Mouse (Mus musculus) 3134 (cell line): ENCODE results near the gene Vdr.

Experiments used
- DNase-seq: peaks from one replicate; pipeline ENCODE4 v3.0.0-alpha.2; 2011; ENCODE audit warnings: low spot score; ENCODE audit not compliant: insufficient read length; ENCODE audit errors: extremely low read depth

Vdr gene

DNA sequence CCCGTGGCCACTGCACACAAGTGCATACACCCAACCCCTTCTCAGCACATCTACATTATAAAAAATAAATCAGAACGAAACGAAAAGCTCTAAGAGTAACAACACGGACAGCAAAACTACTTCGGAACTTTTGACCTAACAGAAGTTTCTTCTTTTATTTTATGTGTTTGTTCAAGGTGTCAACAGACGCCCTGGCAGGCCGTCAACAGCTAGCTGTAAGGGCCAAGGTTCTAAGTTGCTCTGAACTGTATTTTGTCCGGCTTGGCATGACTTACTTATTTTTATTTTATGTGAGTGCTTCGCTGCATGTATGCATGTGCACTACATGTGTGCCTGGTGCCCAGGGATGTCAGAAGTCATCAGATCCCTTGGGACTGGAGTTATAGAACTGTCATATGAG, 11.4 kb upstream of the Vdr start:
- no peak for DNase-seq

DNA sequence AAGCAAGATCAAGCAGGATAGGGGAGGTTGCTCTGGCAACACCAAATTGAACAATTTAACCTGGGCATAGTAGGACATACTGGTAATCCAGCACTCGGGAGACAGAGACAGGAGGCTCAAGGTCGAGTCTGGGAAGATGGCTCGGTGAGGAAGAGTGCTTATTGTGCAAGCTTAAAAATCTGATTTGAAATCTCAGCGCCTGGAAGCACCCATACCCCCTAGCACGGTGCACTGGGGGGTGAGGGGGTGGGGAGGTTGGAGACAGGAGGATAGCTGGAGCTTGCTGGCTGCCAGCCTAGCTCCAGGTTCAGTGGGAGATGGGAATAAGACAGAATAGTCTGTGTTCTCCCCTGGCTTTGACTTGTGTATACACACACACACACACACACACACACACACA, 9.9 kb upstream of the Vdr start:
- DNase-seq: no peak

DNA sequence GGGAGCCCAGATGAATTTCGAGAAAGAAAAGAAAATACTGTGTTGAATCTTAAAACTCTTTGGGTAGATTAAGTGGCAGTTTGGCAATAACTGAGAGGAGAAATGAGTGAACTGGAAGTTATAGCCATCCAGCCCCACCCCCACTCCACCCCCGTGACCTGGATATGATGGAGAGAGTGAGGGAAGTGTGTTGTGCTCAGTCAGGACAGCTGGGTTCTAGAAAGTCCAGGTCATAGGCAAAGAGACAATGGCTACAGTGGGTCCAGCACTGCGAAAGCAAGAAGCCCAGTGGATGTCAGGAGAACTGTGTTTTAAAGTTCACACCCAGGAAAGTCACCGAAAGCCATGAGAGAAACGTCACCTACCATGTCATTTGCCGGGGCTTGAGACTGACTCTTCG, 8.8 kb upstream of the Vdr start:
- DNase-seq: no peak

DNA sequence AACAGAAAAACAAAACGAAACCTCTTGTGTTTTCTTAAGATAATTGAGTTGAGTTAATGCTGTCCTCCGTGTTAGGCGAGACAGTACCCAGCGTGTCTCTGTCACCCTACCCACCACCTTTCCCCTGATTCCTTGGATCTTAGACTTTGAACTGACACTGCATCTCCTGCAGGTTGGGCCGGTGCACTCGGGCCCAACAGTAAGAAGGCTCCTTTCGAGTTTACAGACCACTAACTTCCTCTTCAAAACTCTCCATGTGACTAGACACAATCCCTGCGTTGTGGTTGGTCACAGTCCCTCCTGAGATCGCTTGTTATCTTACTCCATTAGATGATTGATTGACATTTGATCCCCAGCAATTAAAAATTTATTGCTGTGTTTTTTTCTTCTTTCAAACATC, 7.6 kb upstream of the Vdr start:
- no peak for DNase-seq

DNA sequence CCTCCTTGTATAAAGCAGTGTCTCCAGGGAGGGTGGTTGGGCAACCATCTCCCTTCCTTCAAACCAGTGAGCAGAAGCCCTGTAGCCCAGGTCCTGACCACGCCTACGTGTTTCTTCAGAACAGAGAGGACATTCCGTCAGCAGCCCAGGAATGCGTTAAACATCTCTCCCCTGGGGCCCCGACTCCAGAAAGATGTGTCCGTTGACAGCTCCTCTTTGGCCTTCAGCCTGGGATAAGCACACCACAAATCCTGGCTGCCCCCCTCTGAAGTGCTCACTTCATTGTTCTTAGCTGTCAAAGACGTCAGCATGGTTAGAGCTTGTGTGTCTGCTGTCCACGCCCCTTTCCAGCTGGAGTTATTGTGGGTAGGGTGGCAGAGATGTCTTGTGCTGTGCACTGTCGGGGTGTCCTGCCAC, 3.9 kb upstream of the Vdr start:
- DNase-seq: peak; percentile 85

DNA sequence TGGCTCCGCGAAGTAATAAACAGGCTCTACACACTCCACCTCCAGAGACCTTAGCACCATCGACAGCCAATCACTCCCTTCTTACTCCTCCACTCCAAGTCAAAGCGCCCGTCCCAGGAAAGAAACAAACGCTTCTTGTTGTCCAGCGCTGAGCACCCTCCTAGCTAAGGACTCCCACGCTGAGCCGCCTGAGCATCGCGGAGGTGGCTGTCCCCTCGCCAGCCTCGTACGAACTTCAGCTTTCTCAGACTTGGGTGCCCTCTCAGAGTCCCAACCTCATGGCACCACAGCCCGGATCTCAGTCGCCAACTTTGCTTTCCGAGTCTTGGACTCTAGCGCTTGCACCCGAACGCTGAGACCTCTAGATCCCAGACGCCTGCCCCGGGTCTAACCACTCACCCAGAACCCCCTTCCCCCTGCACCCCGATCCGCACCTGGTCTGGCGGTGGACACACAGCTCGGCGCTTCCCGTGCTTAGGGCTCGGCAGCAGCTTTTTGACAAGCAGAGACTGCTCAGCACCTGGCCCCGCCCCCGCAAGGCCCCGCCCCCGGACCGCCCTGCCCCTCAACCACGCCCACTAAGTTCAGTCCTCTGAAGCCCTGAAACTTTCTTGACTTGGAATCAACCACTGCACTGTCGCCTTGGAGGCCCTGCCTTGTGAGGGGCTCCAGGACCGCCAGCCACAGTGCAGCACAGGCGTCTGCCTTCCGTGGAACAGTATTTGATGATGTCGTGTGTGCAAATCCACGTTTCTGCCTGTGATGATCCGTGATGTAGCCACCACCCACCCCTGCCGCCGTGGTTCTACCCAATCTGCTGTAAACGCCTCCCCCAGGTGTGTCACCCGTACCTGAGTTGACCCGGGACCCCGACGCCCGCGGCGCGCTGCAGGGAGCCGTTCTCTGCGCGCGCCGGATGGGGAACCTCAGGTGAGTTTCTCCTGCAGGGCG, 2.4 kb downstream of the Vdr start:
- DNase-seq: peak; percentile 91

DNA sequence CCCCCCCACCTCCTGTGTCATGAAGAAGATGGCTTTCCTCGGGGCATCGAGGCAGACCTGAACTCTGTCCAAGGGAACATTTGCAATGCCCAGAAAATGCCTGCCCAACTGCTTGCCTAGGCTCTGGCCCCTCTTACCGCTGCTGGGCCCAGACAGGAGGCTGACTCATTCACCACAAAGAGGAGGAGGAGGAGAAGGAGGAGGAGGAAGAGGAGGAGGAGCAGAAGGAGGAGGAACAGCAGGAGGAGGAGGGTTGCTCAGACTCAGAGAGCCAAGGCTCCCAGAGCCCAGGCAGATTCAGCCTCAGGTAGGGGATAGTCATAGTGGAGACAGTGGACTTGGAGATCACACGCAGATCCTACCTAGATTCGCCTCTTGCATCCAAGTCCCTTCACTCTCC, 3.2 kb downstream of the Vdr start:
- peak; percentile 84 for DNase-seq

DNA sequence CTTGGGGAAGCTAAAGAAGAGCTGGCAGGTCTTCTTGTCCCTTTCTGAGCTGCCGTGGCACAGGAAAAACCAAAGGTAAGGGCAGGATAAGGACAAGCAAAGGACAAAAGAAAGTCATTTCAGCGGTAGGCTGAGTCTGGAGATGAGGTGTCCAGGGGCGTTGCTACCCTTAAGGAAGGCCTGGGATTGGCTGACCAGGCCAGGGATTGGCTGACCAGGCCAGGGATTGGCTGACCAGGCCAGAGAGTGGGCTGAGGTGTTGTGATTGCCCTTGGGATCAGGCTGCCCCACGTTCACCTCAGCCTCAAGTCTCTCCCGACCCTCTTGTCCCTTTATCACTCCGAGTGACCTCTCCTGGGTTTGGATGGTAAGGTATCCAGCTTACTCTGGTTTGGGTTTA, 5.1 kb downstream of the Vdr start:
- no peak for DNase-seq

DNA sequence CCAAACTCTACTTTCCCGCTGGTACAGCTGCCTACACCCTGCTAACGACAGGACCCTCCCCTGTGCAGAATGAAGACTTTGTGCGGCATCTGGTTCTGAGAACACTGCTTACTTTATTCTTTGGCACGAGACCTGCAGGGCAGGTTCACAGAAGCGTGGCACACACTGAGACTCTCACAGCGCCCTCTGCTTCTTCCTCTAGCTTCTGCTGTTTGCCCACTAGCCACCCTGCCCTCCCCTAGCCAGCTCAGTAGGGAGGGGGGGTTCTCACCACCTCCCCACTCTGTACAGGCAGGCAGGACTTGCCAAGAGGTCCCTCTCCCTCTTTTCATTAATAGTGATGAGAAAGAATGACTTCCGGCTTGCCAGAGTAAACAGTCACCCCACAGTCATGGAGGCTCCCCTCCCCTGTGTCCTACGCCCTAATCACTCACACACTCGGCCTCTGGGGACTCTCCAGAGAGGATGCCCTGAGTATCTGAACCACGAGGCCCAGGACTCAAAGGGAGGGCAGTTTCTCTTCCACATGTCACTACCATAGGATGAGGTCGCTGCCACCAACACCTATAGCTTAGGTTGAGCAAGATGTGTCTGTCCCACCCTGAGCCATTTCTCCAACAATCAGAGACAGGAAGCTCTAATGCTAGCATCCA, 6.0 kb downstream of the Vdr start:
- DNase-seq: peak; percentile 47

DNA sequence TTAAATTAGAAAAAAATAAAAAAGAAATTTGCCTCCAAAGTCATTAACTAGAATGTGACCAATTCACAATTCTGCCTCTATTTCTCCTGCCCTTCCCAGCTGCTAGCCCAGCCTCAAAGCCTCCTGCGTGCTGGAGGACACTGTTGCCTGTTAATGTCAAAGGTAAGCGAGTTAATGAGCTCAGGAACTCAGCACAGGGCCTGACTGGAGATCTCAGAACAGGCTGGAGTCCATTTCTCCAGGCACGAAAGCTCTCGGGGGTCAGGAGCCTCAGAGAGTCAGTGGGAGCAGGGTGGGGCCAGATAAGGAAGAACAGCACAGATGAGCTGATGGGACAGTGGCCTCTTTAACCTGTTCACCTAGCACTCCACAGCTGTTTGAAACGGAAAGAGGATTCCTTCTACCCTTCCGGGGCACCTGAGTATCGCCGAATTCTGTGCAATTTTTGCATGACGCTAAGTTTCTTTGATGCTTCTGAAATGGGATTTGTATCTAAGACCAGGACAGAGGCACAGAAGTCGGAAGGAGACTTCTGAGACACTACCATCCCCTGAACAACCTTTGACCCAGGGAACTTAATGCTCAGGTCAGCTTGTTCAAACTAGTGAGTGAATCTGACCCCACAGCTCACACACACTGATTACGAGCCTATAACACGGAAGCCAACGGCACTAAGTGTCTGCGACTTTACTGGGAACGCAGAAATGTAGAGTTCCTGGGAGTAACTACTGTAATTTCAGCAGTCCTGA, 7.0 kb downstream of the Vdr start:
- no peak for DNase-seq

DNA sequence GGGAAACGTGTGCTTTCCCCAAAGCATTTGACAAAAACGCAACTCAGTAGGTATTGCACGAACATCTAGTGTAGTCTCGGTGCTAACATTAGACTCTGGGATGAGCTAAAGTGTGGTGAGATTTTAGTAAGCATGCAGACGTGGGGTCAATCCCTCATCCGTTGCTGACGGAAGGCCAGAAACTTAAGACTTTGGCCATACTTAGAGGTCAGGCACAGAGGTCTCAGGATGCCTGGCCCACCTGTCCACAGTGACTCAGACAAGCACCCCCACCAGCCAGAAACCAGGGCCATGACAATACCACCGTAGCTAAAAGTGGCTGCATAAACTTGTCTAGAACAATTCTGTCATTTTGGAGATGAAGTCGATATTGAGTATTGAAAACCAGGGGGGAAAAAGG, 9.4 kb downstream of the Vdr start:
- no peak for DNase-seq

DNA sequence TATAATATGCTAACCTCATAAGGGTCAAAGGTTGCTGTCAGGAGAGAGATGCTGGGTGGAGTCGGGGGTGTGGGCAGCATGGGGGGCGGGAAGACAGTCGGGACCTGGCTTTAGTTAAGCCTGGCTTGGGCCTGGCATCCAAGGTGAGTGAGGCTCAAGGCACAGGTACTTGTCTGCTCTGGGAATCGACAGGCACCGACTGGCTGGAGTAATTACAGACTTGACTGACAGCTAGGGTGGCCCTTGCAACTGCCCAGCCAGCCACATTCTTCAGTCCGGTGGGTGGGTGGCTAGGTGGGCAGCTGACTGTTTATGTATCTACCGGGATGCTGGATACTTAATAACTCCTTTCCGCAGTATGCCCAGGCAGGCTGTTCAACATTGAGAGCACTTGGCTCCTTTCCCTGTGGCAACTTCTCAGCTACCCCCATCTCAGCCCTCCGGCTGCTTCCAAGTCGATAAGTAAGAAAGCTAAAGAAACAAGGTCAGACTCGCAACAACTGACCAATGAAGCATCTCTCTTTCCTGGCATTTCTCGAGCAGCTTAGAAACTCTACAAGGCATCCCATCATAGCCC, 10.0 kb downstream of the Vdr start:
- no peak for DNase-seq

DNA sequence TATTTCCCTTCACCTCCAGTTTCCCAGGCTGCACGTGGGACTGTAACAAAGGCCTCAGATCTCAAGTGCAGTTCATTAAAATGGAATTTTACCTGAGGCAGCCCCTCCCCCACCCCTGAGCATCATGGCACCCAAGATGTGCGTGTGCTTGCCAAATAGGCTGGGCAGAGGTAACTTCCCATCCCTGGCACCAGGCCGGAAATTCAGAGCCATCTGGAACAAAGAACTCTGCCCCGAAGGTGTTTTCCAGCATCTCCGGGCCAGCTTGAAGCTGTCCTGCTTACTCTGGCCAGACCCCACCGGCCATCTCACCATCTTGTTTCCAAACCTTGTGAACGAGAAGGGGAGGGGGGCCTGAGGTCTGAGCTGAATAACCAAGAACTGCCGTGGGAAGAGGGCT, 10.7 kb downstream of the Vdr start:
- no peak for DNase-seq

DNA sequence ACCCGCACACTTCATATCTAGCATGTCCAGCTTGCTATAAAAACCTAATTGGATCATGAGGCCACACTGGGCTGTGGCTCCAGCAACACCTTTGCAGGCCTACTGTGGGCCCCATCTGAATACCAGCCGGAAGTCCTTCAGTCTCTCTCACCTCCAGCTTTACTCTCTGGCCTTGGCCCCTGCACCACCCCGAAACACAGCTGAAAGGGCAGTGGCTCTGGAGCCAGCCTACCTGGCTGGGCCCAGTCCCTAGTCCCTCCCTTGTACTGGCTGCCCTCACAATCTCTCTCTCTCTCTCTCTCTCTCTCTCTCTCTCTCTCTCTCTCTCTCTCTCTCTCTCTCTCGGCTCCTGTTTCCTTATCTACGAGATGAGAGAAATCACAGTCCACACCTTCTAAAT, 11.6 kb downstream of the Vdr start:
- no peak for DNase-seq

DNA sequence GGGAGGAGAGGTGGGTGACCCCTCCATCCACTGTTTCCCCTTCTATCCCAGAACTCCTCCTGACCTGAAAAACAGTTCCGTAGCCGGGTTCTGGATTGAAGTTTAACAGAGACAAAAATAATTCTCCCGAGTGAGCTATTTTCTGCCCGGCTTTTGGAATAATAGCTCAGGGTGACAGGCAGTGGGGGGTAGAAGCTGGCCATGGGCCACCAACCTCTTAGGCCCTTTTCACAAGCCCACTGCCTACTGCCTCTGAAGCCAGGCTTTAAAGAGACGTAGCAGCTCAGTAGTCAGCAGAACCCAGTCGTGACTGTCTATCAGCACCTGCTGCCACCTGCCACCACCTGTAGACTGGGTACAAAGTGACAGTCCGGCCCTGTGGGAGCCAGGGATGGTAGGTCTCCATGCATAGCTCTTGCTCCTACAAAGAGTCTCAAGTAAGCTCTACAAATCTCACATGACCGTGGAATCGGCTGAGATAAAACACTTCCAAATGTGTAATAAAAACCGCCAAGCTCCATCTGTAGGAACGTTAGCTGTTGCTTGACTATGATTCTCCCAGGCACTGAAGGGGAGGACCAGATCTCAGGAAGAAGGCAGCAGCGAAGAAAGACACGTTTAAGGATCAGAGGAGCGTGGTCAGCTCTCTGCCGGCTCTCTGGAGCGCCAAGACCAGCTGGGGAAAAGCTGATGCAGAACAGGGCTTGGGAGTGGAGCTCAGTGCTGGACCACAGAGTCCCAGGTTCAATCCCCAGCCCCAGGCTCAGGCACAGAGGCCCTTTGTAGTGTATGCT, 13.4 kb downstream of the Vdr start:
- no peak for DNase-seq

DNA sequence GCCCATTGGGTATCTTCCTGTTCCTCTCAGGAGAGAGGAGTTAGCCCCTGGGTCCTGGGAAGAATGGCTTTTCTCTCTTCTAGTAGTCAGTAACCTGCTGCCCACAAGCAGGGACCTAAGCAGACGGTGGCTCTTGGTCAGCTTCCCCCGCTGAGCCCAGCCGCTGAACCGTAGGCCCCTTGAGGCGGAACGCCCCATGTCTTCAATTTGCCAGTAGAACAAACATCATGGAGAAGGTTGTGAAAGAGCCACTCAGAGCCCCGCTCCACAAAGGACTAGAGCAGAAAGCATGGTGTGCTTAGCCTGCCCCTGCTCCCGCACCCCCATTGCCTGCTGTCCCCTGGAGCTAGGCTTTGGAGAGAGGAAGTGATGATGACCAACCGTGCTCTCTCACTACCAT, 14.1 kb downstream of the Vdr start:
- DNase-seq: no peak

DNA sequence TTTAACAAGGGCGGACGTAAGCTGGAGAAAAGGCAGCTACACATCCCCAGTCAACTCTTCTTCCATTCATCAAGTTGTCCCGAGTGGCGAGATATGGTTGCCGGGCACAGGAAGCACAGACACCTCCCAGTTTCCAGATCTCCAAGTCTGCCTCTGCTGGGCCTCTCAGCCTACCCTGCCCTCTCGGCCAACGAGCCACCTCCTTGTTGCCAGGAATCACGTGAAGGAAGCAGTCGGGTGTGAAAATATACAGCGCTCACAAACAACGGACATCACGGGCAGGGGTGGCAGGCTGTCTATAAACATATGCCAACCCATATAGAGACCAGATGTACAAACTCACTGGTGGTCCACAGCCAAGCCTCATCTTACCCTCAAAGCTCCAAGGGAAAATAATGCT, 14.6 kb downstream of the Vdr start:
- DNase-seq: peak; percentile 50

DNA sequence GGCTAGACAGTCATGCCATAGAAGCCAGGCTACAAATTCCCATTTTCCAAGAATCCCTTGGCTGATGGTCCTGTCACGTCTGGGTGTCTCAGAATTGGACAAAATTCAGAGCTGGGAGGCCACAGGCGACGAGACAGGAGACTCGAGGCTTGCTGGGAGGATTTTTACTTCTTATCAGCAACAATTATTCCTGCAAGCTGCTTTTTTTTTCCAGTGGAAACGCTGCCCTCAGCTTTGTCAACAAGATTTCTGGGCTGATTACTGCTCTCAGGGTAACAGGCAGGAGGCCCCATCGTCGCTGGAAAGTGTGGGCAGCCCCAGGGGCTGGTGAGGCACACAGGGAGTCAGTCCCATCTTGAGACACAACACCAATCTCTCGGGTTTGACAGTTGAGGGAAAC, 17.9 kb downstream of the Vdr start:
- no peak for DNase-seq

DNA sequence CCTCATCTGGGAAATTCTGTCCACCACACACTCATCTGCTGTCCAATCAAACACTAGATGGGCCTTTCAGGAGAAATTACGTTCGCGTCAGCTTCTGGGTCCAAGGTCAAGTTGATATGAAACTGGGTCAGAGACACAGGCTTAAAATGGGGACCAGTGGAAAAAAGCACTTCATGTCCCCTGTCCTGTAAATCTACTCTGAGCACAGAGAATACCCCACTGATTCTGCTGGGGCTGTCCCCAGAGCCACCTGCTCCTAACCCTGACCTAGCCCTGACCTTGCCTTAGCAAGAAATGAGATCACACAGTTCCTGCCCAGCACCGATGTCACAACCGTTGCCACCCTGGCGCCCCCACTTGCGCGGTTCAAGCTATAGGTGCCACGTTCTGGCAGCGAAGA, 20.0 kb downstream of the Vdr start:
- DNase-seq: no peak

DNA sequence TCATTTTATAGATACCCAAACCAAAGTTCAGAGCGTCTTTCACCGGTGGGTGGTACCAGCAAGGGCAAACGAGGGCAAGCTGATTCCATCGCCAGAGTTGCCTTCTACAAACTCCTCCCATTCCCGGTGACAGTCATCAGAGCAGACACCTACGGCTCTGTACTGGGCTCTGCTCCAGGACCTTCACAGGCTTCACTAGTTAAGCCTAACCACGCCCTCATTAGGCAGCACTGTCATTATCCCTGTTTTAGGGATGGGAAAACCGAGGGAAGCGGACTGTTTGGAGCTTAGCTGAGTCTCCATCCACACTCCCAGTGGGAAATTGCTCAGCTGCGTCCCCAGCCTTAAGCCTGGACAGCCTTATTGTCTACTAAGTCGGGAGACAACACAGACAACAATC, 20.4 kb downstream of the Vdr start:
- no peak for DNase-seq
